Mouse (Mus musculus): Measurements from ENCODE around the gene Got2. TPM values are rescaled to one million over a fixed set of nuclear protein-coding genes. Genes with fewer than 3 reads are reported as not detected.
A peak's percentile ranks its signal among the peaks of the same experiment; 100 is the strongest.

The Got2 gene
- polyA plus RNA-seq, 2 experiments = 69.8 to 107 TPM

- peaks cover 0 to 14% of the 10 kb centered on the region in 2 experiments; a peak in 3 of 4 replicates for H3K4me1 ChIP-seq (replicated peaks; ENCODE audit: control insufficient read depth in 2 of 2, insufficient read depth in 2 of 2, low read length in 1 of 2)
- TF ChIP-seq EP300 (IDR thresholded peaks at IDR 0.05; ENCODE audit: low read depth) = no peak
- no peak for TF ChIP-seq CTCF (IDR thresholded peaks at IDR 0.05; ENCODE audit: low read depth)
- no peak overlapping the region for H3K9ac ChIP-seq (replicated peaks)
- 72% methylated on average over 12 of the region's 12 CpGs for WGBS (ENCODE audit: insufficient replicate concordance)
- no peaks in the 10 kb centered on the region for H3K9me3 ChIP-seq (ENCODE audit: control insufficient read depth, low read length)
- no peak for DNase-seq (ENCODE audit: low read depth in 3 of 3, low spot score in 3 of 3)
- no peak for ATAC-seq (ENCODE audit: insufficient read depth)
- H3K4me3 ChIP-seq (ENCODE audit: insufficient read depth in 1 of 2, low read depth in 2 of 2, low read length in 2 of 2) = no peak overlapping the region
- peak overlapping the region; percentile 41 for H3K4me2 ChIP-seq (ENCODE audit: low read depth)
- no peaks in the 10 kb centered on the region for H3K27me3 ChIP-seq (ENCODE audit: control insufficient read depth, insufficient read depth, low read length)
- H3K36me3 ChIP-seq (replicated peaks; ENCODE audit: control insufficient read depth, insufficient read depth, low read depth) = no peaks in the 10 kb centered on the region
- no peak overlapping the region for H3K27ac ChIP-seq
Observed at GRCm38 (mm10) chr8:95884491-95884890, 3.9 kb downstream of the Got2 start.

DNA sequence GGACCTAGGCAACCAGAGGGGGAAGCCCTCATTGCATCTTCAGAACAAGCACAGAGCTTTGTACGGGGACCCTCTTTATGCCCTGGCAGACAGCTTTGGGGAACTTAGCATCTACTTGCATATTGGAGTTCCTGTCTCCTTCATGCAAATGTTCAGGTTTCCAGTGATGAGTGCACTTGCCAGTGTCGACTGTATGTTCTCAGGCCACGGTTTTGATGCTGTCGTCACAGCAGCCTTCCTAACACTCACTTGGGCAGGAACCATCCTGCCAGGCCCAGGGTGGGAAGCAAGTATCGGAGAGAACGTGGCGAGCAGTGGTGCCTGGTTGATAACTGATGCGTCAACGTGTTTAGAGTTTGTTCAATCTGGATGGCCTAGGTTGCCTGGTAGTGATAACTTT lies 6.2 kb downstream of the Got2 start:
- Histone ChIP-seq H3K36me3 (replicated peaks; ENCODE audit: control insufficient read depth, insufficient read depth, low read depth) (peaks cover 3% of the 10 kb centered on the region), H3K27me3 (ENCODE audit: control insufficient read depth, insufficient read depth, low read length) (no peaks in the 10 kb centered on the region), H3K4me1 (replicated peaks; ENCODE audit: control insufficient read depth in 2 of 2, insufficient read depth in 2 of 2, low read length in 1 of 2) (peaks cover 0 to 18% of the 10 kb centered on the region in 2 experiments; a peak in 2 of 4 replicates), H3K9ac (replicated peaks) (no peak overlapping the region), H3K4me2 (ENCODE audit: low read depth) (no peak overlapping the region), H3K9me3 (ENCODE audit: control insufficient read depth, low read length) (no peaks in the 10 kb centered on the region), H3K4me3 (ENCODE audit: insufficient read depth in 1 of 2, low read depth in 2 of 2, low read length in 2 of 2) (no peak overlapping the region), H3K27ac (no peak overlapping the region)
- WGBS (ENCODE audit: insufficient replicate concordance) = 61% methylated on average over 9 of the region's 9 CpGs
- TF ChIP-seq CTCF (IDR thresholded peaks at IDR 0.05; ENCODE audit: low read depth) (no peak), EP300 (IDR thresholded peaks at IDR 0.05; ENCODE audit: low read depth) (no peak)
- DNase-seq (ENCODE audit: low read depth in 3 of 3, low spot score in 3 of 3) (no peak), ATAC-seq (ENCODE audit: insufficient read depth) (no peak)

DNA sequence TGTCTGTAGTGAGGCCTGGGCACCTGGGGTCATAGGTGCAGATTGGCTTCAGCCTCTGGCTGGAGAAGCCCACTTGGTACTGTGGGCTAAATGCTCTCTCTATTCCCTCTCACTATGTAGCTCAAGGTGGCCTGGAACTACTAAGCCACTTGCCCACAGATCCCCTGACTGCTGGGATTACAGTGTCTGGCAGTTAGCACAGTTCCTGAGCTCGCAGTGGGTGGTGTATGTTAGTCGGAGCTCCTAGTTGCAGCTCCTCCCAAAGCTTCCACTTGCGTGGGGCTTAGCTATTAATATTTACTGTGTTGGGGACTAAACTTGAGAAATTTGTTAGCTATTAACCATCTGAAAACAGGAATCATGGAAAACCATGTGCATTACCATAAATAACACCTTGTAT lies 6.8 kb downstream of the Got2 start:
- Histone ChIP-seq H3K4me1 (replicated peaks; ENCODE audit: control insufficient read depth in 2 of 2, insufficient read depth in 2 of 2, low read length in 1 of 2) (peaks cover 0 to 13% of the 10 kb centered on the region in 2 experiments; a peak in 2 of 4 replicates), H3K4me2 (ENCODE audit: low read depth) (no peak overlapping the region), H3K4me3 (ENCODE audit: insufficient read depth in 1 of 2, low read depth in 2 of 2, low read length in 2 of 2) (no peak overlapping the region), H3K36me3 (replicated peaks; ENCODE audit: control insufficient read depth, insufficient read depth, low read depth) (peaks cover 9% of the 10 kb centered on the region), H3K9me3 (ENCODE audit: control insufficient read depth, low read length) (no peaks in the 10 kb centered on the region), H3K27me3 (ENCODE audit: control insufficient read depth, insufficient read depth, low read length) (no peaks in the 10 kb centered on the region), H3K9ac (replicated peaks) (no peak overlapping the region), H3K27ac (no peak overlapping the region)
- WGBS (ENCODE audit: insufficient replicate concordance) = 65% methylated on average over 3 of the region's 3 CpGs
- TF ChIP-seq EP300 (IDR thresholded peaks at IDR 0.05; ENCODE audit: low read depth) = no peak
- no peak for TF ChIP-seq CTCF (IDR thresholded peaks at IDR 0.05; ENCODE audit: low read depth)
- ATAC-seq (ENCODE audit: insufficient read depth) (no peak), DNase-seq (ENCODE audit: low read depth in 3 of 3, low spot score in 3 of 3) (no peak)

DNA sequence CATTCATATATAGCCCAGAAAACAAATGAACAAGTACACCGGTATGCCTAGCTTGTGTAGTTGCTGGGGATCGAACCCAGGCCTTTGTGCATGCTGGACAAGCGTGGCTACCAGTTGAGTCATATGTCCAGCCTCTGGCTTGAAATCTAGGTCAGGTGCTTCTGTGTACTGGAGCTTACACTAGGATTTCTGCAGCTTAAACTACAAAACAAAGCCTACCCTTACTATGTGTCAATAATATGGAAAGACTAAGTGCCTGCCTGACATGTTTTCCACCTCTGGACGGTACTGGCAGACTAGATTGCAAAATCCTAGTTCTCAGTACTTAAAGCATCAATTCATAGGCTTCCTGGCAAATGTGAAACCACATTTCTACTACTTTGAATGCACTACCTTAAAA lies 8.5 kb downstream of the Got2 start:
- H3K4me2 ChIP-seq (ENCODE audit: low read depth) = no peak overlapping the region
- H3K27me3 ChIP-seq (ENCODE audit: control insufficient read depth, insufficient read depth, low read length) = no peaks in the 10 kb centered on the region
- 70% methylated on average over 4 of the region's 4 CpGs for WGBS (ENCODE audit: insufficient replicate concordance)
- DNase-seq (ENCODE audit: low read depth in 3 of 3, low spot score in 3 of 3) (no peak), ATAC-seq (ENCODE audit: insufficient read depth) (no peak)
- H3K4me1 ChIP-seq (replicated peaks; ENCODE audit: control insufficient read depth in 2 of 2, insufficient read depth in 2 of 2, low read length in 1 of 2) = peaks cover 0 to 6% of the 10 kb centered on the region in 2 experiments; a peak in 2 of 4 replicates
- no peak overlapping the region for H3K9ac ChIP-seq (replicated peaks)
- no peak for TF ChIP-seq CTCF (IDR thresholded peaks at IDR 0.05; ENCODE audit: low read depth)
- TF ChIP-seq EP300 (IDR thresholded peaks at IDR 0.05; ENCODE audit: low read depth) = no peak
- H3K27ac ChIP-seq = no peak overlapping the region
- no peaks in the 10 kb centered on the region for H3K9me3 ChIP-seq (ENCODE audit: control insufficient read depth, low read length)
- no peak overlapping the region for H3K4me3 ChIP-seq (ENCODE audit: insufficient read depth in 1 of 2, low read depth in 2 of 2, low read length in 2 of 2)
- peaks cover 22% of the 10 kb centered on the region for H3K36me3 ChIP-seq (replicated peaks; ENCODE audit: control insufficient read depth, insufficient read depth, low read depth)

DNA sequence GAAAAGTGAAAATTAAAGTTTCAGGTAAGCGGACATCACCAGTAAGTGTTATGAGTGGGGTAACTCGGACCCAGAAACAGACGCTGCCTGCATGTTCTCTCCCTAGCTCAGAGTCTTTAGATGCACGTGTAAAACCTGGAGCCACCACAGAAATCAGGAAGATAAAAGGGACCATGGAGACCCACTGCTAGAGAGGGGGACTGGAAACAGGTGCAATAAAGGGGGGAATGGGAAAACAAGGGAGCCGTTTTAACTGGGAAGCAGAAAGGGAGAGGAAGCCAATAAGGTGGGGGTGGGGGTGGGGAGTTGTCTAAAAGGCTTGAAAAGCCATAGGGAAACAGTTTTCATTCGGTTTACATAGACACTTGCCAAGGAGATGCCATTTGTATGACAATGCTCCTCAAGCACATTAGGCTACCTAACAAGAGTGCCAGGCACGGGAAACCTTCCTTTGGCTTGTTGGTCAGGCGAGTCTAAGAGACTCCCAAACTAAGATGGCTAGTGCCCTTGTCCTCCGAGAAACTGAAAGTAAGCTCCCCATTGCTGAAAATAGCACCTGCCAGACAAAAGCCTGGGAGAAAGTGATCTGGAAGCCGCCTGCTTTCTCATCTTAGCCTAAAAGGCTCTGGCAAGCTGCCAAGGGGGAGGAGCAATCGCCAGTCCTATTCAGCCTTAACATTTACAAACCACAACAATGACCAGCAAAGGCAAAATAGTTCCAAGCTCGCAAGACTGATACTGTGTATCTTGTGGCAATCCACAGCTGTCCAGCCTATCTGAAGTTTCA lies 10.0 kb downstream of the Got2 start:
- no peaks in the 10 kb centered on the region for H3K27me3 ChIP-seq (ENCODE audit: control insufficient read depth, insufficient read depth, low read length)
- peaks cover 27% of the 10 kb centered on the region for H3K36me3 ChIP-seq (replicated peaks; ENCODE audit: control insufficient read depth, insufficient read depth, low read depth)
- 58% methylated on average over 12 of the region's 12 CpGs for WGBS (ENCODE audit: insufficient replicate concordance)
- DNase-seq (ENCODE audit: low read depth in 3 of 3, low spot score in 3 of 3) (no peak), ATAC-seq (ENCODE audit: insufficient read depth) (no peak)
- no peak overlapping the region for H3K4me2 ChIP-seq (ENCODE audit: low read depth)
- no peak overlapping the region for H3K4me3 ChIP-seq (ENCODE audit: insufficient read depth in 1 of 2, low read depth in 2 of 2, low read length in 2 of 2)
- no peaks in the 10 kb centered on the region for H3K9me3 ChIP-seq (ENCODE audit: control insufficient read depth, low read length)
- no peak overlapping the region for H3K27ac ChIP-seq
- H3K4me1 ChIP-seq (replicated peaks; ENCODE audit: control insufficient read depth in 2 of 2, insufficient read depth in 2 of 2, low read length in 1 of 2) = peaks cover 0 to 5% of the 10 kb centered on the region in 2 experiments; a peak in 1 of 4 replicates
- H3K9ac ChIP-seq (replicated peaks) = no peak overlapping the region
- TF ChIP-seq CTCF (IDR thresholded peaks at IDR 0.05; ENCODE audit: low read depth) (no peak), EP300 (IDR thresholded peaks at IDR 0.05; ENCODE audit: low read depth) (no peak)
